ENCODE assay signal across 10 mouse cellular contexts in the genomic region with DNA sequence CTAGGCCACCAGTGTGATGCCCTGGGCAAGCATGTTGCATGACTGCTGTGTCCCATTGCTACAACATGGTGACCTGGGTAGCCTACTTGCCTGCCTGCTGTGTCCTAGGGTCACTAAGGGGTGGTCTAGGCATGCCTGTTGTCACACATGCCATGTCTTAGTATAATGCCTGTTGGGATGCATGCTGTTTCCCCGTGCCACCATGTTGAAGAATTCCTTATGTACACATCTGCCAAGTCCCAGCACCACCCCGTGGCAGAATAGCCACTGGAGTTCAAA. TPM values are rescaled to one million over a fixed set of nuclear protein-coding genes. Genes with fewer than 3 reads are reported as not detected.
DNase-seq lines count a peak whose midpoint lies in the region; ATAC-seq and TF ChIP-seq lines count a peak whose summit lies in the region.
"Had no signal": no experiment of that assay in that cellular context is flagged by ENCODE, and none has a peak within 500 bp of the region (broad histone marks: within the 10 kb centered on the region; RNA-seq: fewer than 3 reads in every experiment).

No protein-coding gene starts in this region.

- no peaks in the 10 kb centered on the region for H3K9me3 ChIP-seq in hindbrain, embryonic 13.5 days
- H3K9me3 ChIP-seq in hindbrain, postnatal 0 days (ENCODE audit: low read length) = no peaks in the 10 kb centered on the region
- H3K9me3 ChIP-seq in lung, embryonic 16.5 days (ENCODE audit: control insufficient read depth, low read length) = no peaks in the 10 kb centered on the region
- H3K9me3 ChIP-seq in limb, embryonic 13.5 days = no peaks in the 10 kb centered on the region; the same call in 1 of the 2 replicates
- H3K9me3 ChIP-seq in neural tube, embryonic 13.5 days = no peaks in the 10 kb centered on the region
- H3K9me3 ChIP-seq: kidney, embryonic 15.5 days had no signal

- no peak for DNase-seq in hindbrain, postnatal 0 days (ENCODE audit: low spot score)
- no peak for DNase-seq in lung, postnatal 10 days
- DNase-seq in spleen, postnatal 36 days (ENCODE audit: low spot score in 2 of 2) = no peak
- DNase-seq in left cerebral cortex, adult 8-10 months (ENCODE audit: low spot score in 2 of 2) = no peak

- no peak overlapping the region for H3K27ac ChIP-seq in hindbrain, embryonic 13.5 days
- no peak overlapping the region for H3K27ac ChIP-seq in hindbrain, postnatal 0 days
- no peak overlapping the region for H3K27ac ChIP-seq in lung, embryonic 16.5 days (ENCODE audit: low read length)
- no peak overlapping the region for H3K27ac ChIP-seq in limb, embryonic 13.5 days
- no peak overlapping the region for H3K27ac ChIP-seq in neural tube, embryonic 13.5 days (replicated peaks)
- H3K27ac ChIP-seq: heart, adult 2 months; kidney, embryonic 15.5 days had no signal

- ATAC-seq in hindbrain, embryonic 13.5 days (ENCODE audit: low FRiP score) = peak; percentile 67; the same call in 1 of the 2 replicates
- ATAC-seq in hindbrain, postnatal 0 days = no peak
- ATAC-seq in lung, embryonic 16.5 days (ENCODE audit: low read depth) = peak; percentile 8; the same call in 1 of the 2 replicates
- peak; percentile 25; the same call in 1 of the 2 replicates for ATAC-seq in limb, embryonic 13.5 days (ENCODE audit: low FRiP score, low read depth)
- ATAC-seq in neural tube, embryonic 13.5 days (ENCODE audit: low read depth) = peak; percentile 62; the same call in 1 of the 2 replicates

- no peaks in the 10 kb centered on the region for H3K36me3 ChIP-seq in hindbrain, embryonic 13.5 days
- H3K36me3 ChIP-seq in hindbrain, postnatal 0 days (ENCODE audit: insufficient read depth, low read length) = no peaks in the 10 kb centered on the region
- H3K36me3 ChIP-seq in lung, embryonic 16.5 days (ENCODE audit: control insufficient read depth, insufficient read depth, low read length) = no peaks in the 10 kb centered on the region
- H3K36me3 ChIP-seq in limb, embryonic 13.5 days = no peaks in the 10 kb centered on the region
- H3K36me3 ChIP-seq in neural tube, embryonic 13.5 days = no peaks in the 10 kb centered on the region
- H3K36me3 ChIP-seq: kidney, embryonic 15.5 days had no signal

- WGBS in hindbrain, embryonic 13.5 days = 79% methylated on average over 2 of the region's 2 CpGs
- WGBS in hindbrain, postnatal 0 days = 68% methylated on average over 2 of the region's 2 CpGs
- WGBS in lung, embryonic 16.5 days = 69% methylated on average over 2 of the region's 2 CpGs
- WGBS in limb, embryonic 13.5 days = 81% methylated on average over 2 of the region's 2 CpGs
- 83% methylated on average over 2 of the region's 2 CpGs for WGBS in neural tube, embryonic 13.5 days

- H3K27me3 ChIP-seq in hindbrain, embryonic 13.5 days = no peaks in the 10 kb centered on the region
- H3K27me3 ChIP-seq in hindbrain, postnatal 0 days (ENCODE audit: insufficient read depth, low read length) = no peaks in the 10 kb centered on the region
- H3K27me3 ChIP-seq in lung, embryonic 16.5 days (ENCODE audit: control insufficient read depth, insufficient read depth, low read depth, low read length) = no peaks in the 10 kb centered on the region
- H3K27me3 ChIP-seq in limb, embryonic 13.5 days = no peaks in the 10 kb centered on the region
- no peaks in the 10 kb centered on the region for H3K27me3 ChIP-seq in neural tube, embryonic 13.5 days
- H3K27me3 ChIP-seq: kidney, embryonic 15.5 days had no signal

- TF ChIP-seq CTCF in hindbrain, postnatal 0 days (IDR thresholded peaks at IDR 0.05; ENCODE audit: low read depth) = no peak

- H3K9ac ChIP-seq in hindbrain, embryonic 13.5 days = no peak overlapping the region
- no peak overlapping the region for H3K9ac ChIP-seq in hindbrain, postnatal 0 days (replicated peaks; ENCODE audit: low read length)
- no peak overlapping the region for H3K9ac ChIP-seq in lung, embryonic 16.5 days (ENCODE audit: low read length)
- no peak overlapping the region for H3K9ac ChIP-seq in limb, embryonic 13.5 days
- no peak overlapping the region for H3K9ac ChIP-seq in neural tube, embryonic 13.5 days
- H3K9ac ChIP-seq: kidney, embryonic 15.5 days had no signal

- peaks cover 9% of the 10 kb centered on the region for H3K4me1 ChIP-seq in hindbrain, embryonic 13.5 days (replicated peaks)
- no peaks in the 10 kb centered on the region for H3K4me1 ChIP-seq in hindbrain, postnatal 0 days (ENCODE audit: insufficient read depth, low read length)
- H3K4me1 ChIP-seq in lung, embryonic 16.5 days (replicated peaks; ENCODE audit: control insufficient read depth, insufficient read depth, low read length) = peaks cover 9% of the 10 kb centered on the region; the same call in 1 of the 2 replicates
- peaks cover 20% of the 10 kb centered on the region for H3K4me1 ChIP-seq in limb, embryonic 13.5 days
- peaks cover 8% of the 10 kb centered on the region for H3K4me1 ChIP-seq in neural tube, embryonic 13.5 days (replicated peaks)

- H3K4me2 ChIP-seq in hindbrain, embryonic 13.5 days = no peak overlapping the region
- H3K4me2 ChIP-seq in hindbrain, postnatal 0 days (ENCODE audit: low read depth, low read length) = no peak overlapping the region
- H3K4me2 ChIP-seq in lung, embryonic 16.5 days (ENCODE audit: low read depth, low read length) = no peak overlapping the region
- no peak overlapping the region for H3K4me2 ChIP-seq in limb, embryonic 13.5 days (replicated peaks)
- no peak overlapping the region for H3K4me2 ChIP-seq in neural tube, embryonic 13.5 days

- no peak overlapping the region for H3K4me3 ChIP-seq in hindbrain, embryonic 13.5 days
- H3K4me3 ChIP-seq in hindbrain, postnatal 0 days (ENCODE audit: low read length) = no peak overlapping the region
- no peak overlapping the region for H3K4me3 ChIP-seq in lung, embryonic 16.5 days (ENCODE audit: low read length)
- H3K4me3 ChIP-seq in limb, embryonic 13.5 days = no peak overlapping the region
- no peak overlapping the region for H3K4me3 ChIP-seq in neural tube, embryonic 13.5 days
- H3K4me3 ChIP-seq: heart, adult 2 months; kidney, embryonic 15.5 days had no signal

RNA-seq across cellular contexts. Expression of a gene that starts 19.6 kb away (rescaled TPM):
- polyA plus RNA-seq in hindbrain, embryonic 13.5 days (2015; fragmentation: Nextera tagmentation; extraction: Ambion mirVana) = 211 and 214 TPM in 2 replicates
- total RNA-seq in hindbrain, postnatal 0 days (2014; rRNA removed) = 73.0 and 92.9 TPM in 2 replicates
- polyA plus RNA-seq in hindbrain, postnatal 0 days (2015; fragmentation: Nextera tagmentation; extraction: Ambion mirVana) = 136 and 146 TPM in 2 replicates
- polyA plus RNA-seq in lung, embryonic 16.5 days (2015; fragmentation: Nextera tagmentation; extraction: Ambion mirVana) = 41.2 and 46.4 TPM in 2 replicates
- polyA plus RNA-seq in limb, embryonic 13.5 days (2015; fragmentation: Nextera tagmentation; extraction: Ambion mirVana) = 76.7 and 77.8 TPM in 2 replicates
- polyA plus RNA-seq in neural tube, embryonic 13.5 days (2015; fragmentation: Nextera tagmentation; extraction: Ambion mirVana) = 144 and 166 TPM in 2 replicates
- 10 to 100 TPM; 85.1 to 97.5 (median 86.9) TPM for total RNA-seq in left cerebral cortex, adult 8-10 months (2022)
